Mouse (Mus musculus): ENCODE results near the gene Hrct1. TPM values are rescaled to one million over a fixed set of nuclear protein-coding genes. Genes with fewer than 3 reads are reported as not detected.

Gene Hrct1
- polyA plus RNA-seq, 1 experiment = 0.69 TPM

GRCm38 (mm10) chr4:43711821-43712220 is 15.2 kb upstream of the Hrct1 start:
- H3K4me1 ChIP-seq (ENCODE audit: control insufficient read depth, insufficient read depth, insufficient read length) = no peaks in the 10 kb centered on the region
- WGBS = 0% methylated on average over 2 of the region's 2 CpGs
- H3K27ac ChIP-seq (ENCODE audit: insufficient read depth, low read length) = no peak overlapping the region
- no peaks in the 10 kb centered on the region for H3K27me3 ChIP-seq (ENCODE audit: control insufficient read depth, insufficient read depth, low read length)
- no peak overlapping the region for H3K4me3 ChIP-seq (ENCODE audit: extremely low read depth, insufficient read depth, insufficient read length)
- peak; percentile 81; the same call in 1 of the 2 replicates for TF ChIP-seq CTCF (IDR thresholded peaks at IDR 0.05; ENCODE audit: extremely low read depth, insufficient read depth, insufficient read length, insufficient replicate concordance)
- no peak for TF ChIP-seq POLR2A (IDR thresholded peaks at IDR 0.05; ENCODE audit: low read depth, low read length)
- no peaks in the 10 kb centered on the region for H3K36me3 ChIP-seq (ENCODE audit: control insufficient read depth, insufficient read depth, low read length)
- peak; percentile 4 to 60 for DNase-seq (ENCODE audit: low read depth in 1 of 2, low spot score in 2 of 2)

GRCm38 (mm10) chr4:43713652-43714219 is 13.3 kb upstream of the Hrct1 start:
- no peak overlapping the region for H3K4me3 ChIP-seq (ENCODE audit: extremely low read depth, insufficient read depth, insufficient read length)
- no peak for DNase-seq (ENCODE audit: low read depth in 1 of 2, low spot score in 2 of 2)
- no peaks in the 10 kb centered on the region for H3K36me3 ChIP-seq (ENCODE audit: control insufficient read depth, insufficient read depth, low read length)
- TF ChIP-seq POLR2A (IDR thresholded peaks at IDR 0.05; ENCODE audit: low read depth, low read length) = no peak
- TF ChIP-seq CTCF (IDR thresholded peaks at IDR 0.05; ENCODE audit: extremely low read depth, insufficient read depth, insufficient read length, insufficient replicate concordance) = no peak
- 54% methylated on average over 7 of the region's 7 CpGs for WGBS
- H3K27ac ChIP-seq (ENCODE audit: insufficient read depth, low read length) = no peak overlapping the region
- no peaks in the 10 kb centered on the region for H3K4me1 ChIP-seq (ENCODE audit: control insufficient read depth, insufficient read depth, insufficient read length)
- H3K27me3 ChIP-seq (ENCODE audit: control insufficient read depth, insufficient read depth, low read length) = no peaks in the 10 kb centered on the region

- Histone ChIP-seq H3K27ac (ENCODE audit: insufficient read depth, low read length) (no peak overlapping the region), H3K36me3 (ENCODE audit: control insufficient read depth, insufficient read depth, low read length) (no peaks in the 10 kb centered on the region), H3K4me3 (ENCODE audit: extremely low read depth, insufficient read depth, insufficient read length) (no peak overlapping the region), H3K4me1 (ENCODE audit: control insufficient read depth, insufficient read depth, insufficient read length) (no peaks in the 10 kb centered on the region), H3K27me3 (ENCODE audit: control insufficient read depth, insufficient read depth, low read length) (no peaks in the 10 kb centered on the region)
- DNase-seq (ENCODE audit: low read depth in 1 of 2, low spot score in 2 of 2) = no peak
- 63% methylated on average over 14 of the region's 16 CpGs for WGBS
- TF ChIP-seq POLR2A (IDR thresholded peaks at IDR 0.05; ENCODE audit: low read depth, low read length) = no peak
- TF ChIP-seq CTCF (IDR thresholded peaks at IDR 0.05; ENCODE audit: extremely low read depth, insufficient read depth, insufficient read length, insufficient replicate concordance) = no peak
Observed at GRCm38 (mm10) chr4:43720491-43721228, 6.3 kb upstream of the Hrct1 start.

DNA sequence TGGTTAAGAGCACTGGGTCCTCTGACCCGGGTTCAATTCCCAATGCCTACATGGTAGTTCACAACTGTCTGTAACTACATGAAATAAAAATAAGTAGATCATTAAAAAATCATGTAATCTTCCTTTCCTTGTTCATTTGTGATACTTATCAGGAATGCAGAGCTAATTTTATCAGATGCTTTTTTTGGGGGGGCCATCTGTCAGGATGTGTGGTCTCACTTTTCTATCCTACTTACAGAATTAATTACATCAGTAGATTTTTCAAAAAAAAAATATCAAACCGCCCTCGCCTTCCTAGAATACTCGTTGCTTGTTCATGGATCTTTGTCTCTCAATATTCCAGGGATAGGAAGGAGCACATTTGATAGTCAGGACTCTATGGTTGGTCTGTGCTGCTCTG is 4.8 kb upstream of the Hrct1 start:
- H3K4me3 ChIP-seq (ENCODE audit: extremely low read depth, insufficient read depth, insufficient read length) = no peak overlapping the region
- 87% methylated on average over 4 of the region's 4 CpGs for WGBS
- no peaks in the 10 kb centered on the region for H3K27me3 ChIP-seq (ENCODE audit: control insufficient read depth, insufficient read depth, low read length)
- H3K36me3 ChIP-seq (ENCODE audit: control insufficient read depth, insufficient read depth, low read length) = no peaks in the 10 kb centered on the region
- TF ChIP-seq POLR2A (IDR thresholded peaks at IDR 0.05; ENCODE audit: low read depth, low read length) (no peak), CTCF (IDR thresholded peaks at IDR 0.05; ENCODE audit: extremely low read depth, insufficient read depth, insufficient read length, insufficient replicate concordance) (no peak)
- no peaks in the 10 kb centered on the region for H3K4me1 ChIP-seq (ENCODE audit: control insufficient read depth, insufficient read depth, insufficient read length)
- DNase-seq (ENCODE audit: low read depth in 1 of 2, low spot score in 2 of 2) = no peak
- no peak overlapping the region for H3K27ac ChIP-seq (ENCODE audit: insufficient read depth, low read length)

DNA sequence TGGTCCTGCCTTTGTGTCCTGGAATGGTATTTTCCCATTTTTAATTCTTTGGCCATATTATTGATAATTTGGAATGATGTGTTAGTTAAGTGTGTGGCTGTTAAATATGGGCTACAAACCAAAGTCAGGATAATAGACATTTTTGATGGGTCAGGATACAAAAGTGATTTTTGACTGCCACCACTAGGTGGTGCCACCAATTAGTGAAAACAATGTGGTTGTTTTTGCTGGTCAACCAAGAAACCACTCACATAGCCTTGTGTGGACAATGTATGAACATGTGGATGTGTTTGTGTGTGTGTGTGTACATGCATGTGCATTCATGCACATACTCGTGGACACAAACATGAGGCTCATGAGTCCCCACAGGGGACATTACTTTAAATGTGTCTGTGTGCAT is 2.2 kb upstream of the Hrct1 start:
- H3K4me3 ChIP-seq (ENCODE audit: extremely low read depth, insufficient read depth, insufficient read length) = no peak overlapping the region
- no peaks in the 10 kb centered on the region for H3K4me1 ChIP-seq (ENCODE audit: control insufficient read depth, insufficient read depth, insufficient read length)
- TF ChIP-seq CTCF (IDR thresholded peaks at IDR 0.05; ENCODE audit: extremely low read depth, insufficient read depth, insufficient read length, insufficient replicate concordance) (no peak), POLR2A (IDR thresholded peaks at IDR 0.05; ENCODE audit: low read depth, low read length) (no peak)
- WGBS = 24% methylated on average over 1 of the region's 1 CpGs
- no peaks in the 10 kb centered on the region for H3K27me3 ChIP-seq (ENCODE audit: control insufficient read depth, insufficient read depth, low read length)
- no peak overlapping the region for H3K27ac ChIP-seq (ENCODE audit: insufficient read depth, low read length)
- no peaks in the 10 kb centered on the region for H3K36me3 ChIP-seq (ENCODE audit: control insufficient read depth, insufficient read depth, low read length)
- DNase-seq (ENCODE audit: low read depth in 1 of 2, low spot score in 2 of 2) = no peak

DNA sequence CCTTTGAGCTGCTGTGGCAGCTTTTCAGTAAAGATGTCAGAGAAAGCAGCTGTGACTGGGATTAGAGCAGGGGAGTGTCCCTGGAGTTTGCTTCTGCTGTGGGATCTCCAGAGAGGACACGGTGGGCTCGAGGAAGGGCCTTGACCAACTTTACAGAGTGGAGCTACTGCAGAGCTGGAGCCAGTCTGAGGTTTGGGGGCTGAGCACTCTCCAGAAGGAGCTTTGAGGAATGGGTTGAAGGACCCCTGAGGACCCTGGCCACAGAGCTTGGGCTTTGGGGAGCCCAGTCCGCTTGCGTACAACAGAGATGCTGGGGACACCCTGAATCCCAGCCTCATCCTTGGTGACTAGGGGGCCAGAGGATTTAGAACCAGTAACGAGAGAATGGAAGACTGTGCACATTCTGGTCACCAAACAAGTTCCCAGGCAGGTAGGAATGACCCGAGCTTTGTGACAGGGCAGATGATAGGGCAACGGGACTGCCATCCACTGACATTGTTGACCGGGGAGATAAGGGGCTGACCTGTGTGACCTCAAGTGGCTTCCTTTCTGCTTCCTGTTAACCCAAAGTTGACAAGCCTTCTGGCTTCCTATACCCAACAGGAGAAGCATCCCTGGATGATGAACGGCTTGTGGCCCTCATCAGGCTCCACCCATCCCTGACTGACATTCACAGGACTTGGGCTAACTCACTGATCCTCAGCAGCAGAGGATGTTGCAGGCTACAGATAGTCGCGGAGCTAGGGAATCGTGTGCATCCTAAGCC is 577 bp upstream of the Hrct1 start:
- no peaks in the 10 kb centered on the region for H3K36me3 ChIP-seq (ENCODE audit: control insufficient read depth, insufficient read depth, low read length)
- WGBS = 56% methylated on average over 12 of the region's 12 CpGs
- H3K27me3 ChIP-seq (ENCODE audit: control insufficient read depth, insufficient read depth, low read length) = no peaks in the 10 kb centered on the region
- no peak overlapping the region for H3K4me3 ChIP-seq (ENCODE audit: extremely low read depth, insufficient read depth, insufficient read length)
- no peak for DNase-seq (ENCODE audit: low read depth in 1 of 2, low spot score in 2 of 2)
- no peak overlapping the region for H3K27ac ChIP-seq (ENCODE audit: insufficient read depth, low read length)
- TF ChIP-seq CTCF (IDR thresholded peaks at IDR 0.05; ENCODE audit: extremely low read depth, insufficient read depth, insufficient read length, insufficient replicate concordance) (no peak), POLR2A (IDR thresholded peaks at IDR 0.05; ENCODE audit: low read depth, low read length) (no peak)
- H3K4me1 ChIP-seq (ENCODE audit: control insufficient read depth, insufficient read depth, insufficient read length) = no peaks in the 10 kb centered on the region

Measured in spleen, adult 2 months (tissue).